Mouse (Mus musculus) embryo, embryonic 11 days (tissue): ENCODE measurements around the gene Nr5a2.

Experiments
- DNase-seq: peaks from one replicate; pipeline ENCODE4 v3.0.0-alpha.2; 2015

The Nr5a2 gene

GRCm38 (mm10) chr1:136909494-136910037, 50.7 kb downstream of the Nr5a2 start:
- DNase-seq: no peak

- no peak for DNase-seq
These were observed 62.1 kb downstream of the Nr5a2 start for GRCm38 (mm10) chr1:136898130-136898529.

- no peak for DNase-seq
These were observed 63.9 kb downstream of the Nr5a2 start for GRCm38 (mm10) chr1:136896351-136896750.

GRCm38 (mm10) chr1:136895877-136896276, 64.4 kb downstream of the Nr5a2 start:
- DNase-seq: no peak

- no peak for DNase-seq
These were observed 65.5 kb downstream of the Nr5a2 start for GRCm38 (mm10) chr1:136894753-136895152.

- no peak for DNase-seq
These were observed 67.1 kb downstream of the Nr5a2 start for GRCm38 (mm10) chr1:136893162-136893561.

GRCm38 (mm10) chr1:136890439-136890838, 69.8 kb downstream of the Nr5a2 start:
- no peak for DNase-seq

- DNase-seq: no peak
These were observed 71.5 kb downstream of the Nr5a2 start for GRCm38 (mm10) chr1:136888704-136889103.

- DNase-seq: no peak
These were observed 73.6 kb downstream of the Nr5a2 start for GRCm38 (mm10) chr1:136886678-136887077.

GRCm38 (mm10) chr1:136883458-136884174, 76.6 kb downstream of the Nr5a2 start:
- DNase-seq: no peak

- no peak for DNase-seq
These were observed 80.0 kb downstream of the Nr5a2 start for GRCm38 (mm10) chr1:136880260-136880659.

- DNase-seq: no peak
These were observed 85.2 kb downstream of the Nr5a2 start for GRCm38 (mm10) chr1:136875006-136875405.

GRCm38 (mm10) chr1:136868955-136869354, 91.3 kb downstream of the Nr5a2 start:
- DNase-seq: no peak

GRCm38 (mm10) chr1:136868285-136868684, 92.0 kb downstream of the Nr5a2 start:
- DNase-seq: no peak

GRCm38 (mm10) chr1:136866481-136867092, 93.7 kb downstream of the Nr5a2 start:
- DNase-seq: no peak

GRCm38 (mm10) chr1:136863209-136863608, 97.0 kb downstream of the Nr5a2 start:
- DNase-seq: no peak

GRCm38 (mm10) chr1:136859454-136859853, 100.8 kb downstream of the Nr5a2 start:
- peak; percentile 26 for DNase-seq

GRCm38 (mm10) chr1:136858724-136859123, 101.5 kb downstream of the Nr5a2 start:
- DNase-seq: no peak

- DNase-seq: no peak
These were observed 104.1 kb downstream of the Nr5a2 start for GRCm38 (mm10) chr1:136856104-136856503.

- DNase-seq: no peak
These were observed 111.5 kb downstream of the Nr5a2 start for GRCm38 (mm10) chr1:136848791-136849190.

- DNase-seq: no peak
These were observed 114.2 kb downstream of the Nr5a2 start for GRCm38 (mm10) chr1:136846081-136846480.

GRCm38 (mm10) chr1:136845341-136845740, 114.9 kb downstream of the Nr5a2 start:
- no peak for DNase-seq

GRCm38 (mm10) chr1:136840512-136840911, 119.7 kb downstream of the Nr5a2 start:
- DNase-seq: peak; percentile 37

- peak; percentile 56 for DNase-seq
These were observed 121.0 kb downstream of the Nr5a2 start for GRCm38 (mm10) chr1:136839202-136839601.
